Mouse (Mus musculus) heart, adult 2 months (tissue): ENCODE measurements around the gene Kirrel3. TPM values are rescaled to one million over a fixed set of nuclear protein-coding genes. Genes with fewer than 3 reads are reported as not detected.

Experiments
- DNase-seq, 2 experiments: peaks; one replicate each; pipeline ENCODE4 v3.0.0; 2021
- H3K27ac ChIP-seq: fragments of 200-600 bp; 2 replicates; pipeline ENCODE4 v1.8.1; 2022
- H3K27me3 ChIP-seq: fragments of 200-500 bp; 2 replicates; pipeline ENCODE4 v1.6.1; 2012; ENCODE audit warnings: mild to moderate bottlenecking, low read length, inconsistent platforms, mixed read lengths; ENCODE audit not compliant: control insufficient read depth, insufficient read depth
- H3K36me3 ChIP-seq: fragments of 200-500 bp; 2 replicates; pipeline ENCODE4 v1.6.1; 2012; ENCODE audit warnings: low read length, inconsistent platforms; ENCODE audit not compliant: control insufficient read depth, insufficient read depth
- H3K4me1 ChIP-seq: fragments of 200-500 bp; 2 replicates; pipeline ENCODE4 v1.6.1; 2011; ENCODE audit warnings: low read length; ENCODE audit not compliant: control insufficient read depth, insufficient read depth
- H3K4me3 ChIP-seq: fragments of 200-600 bp; 2 replicates; pipeline ENCODE4 v1.8.1; 2022
- H3K79me2 ChIP-seq: fragments of 200-500 bp; replicated peaks from 2 replicates; pipeline ENCODE4 v1.6.1; 2012; ENCODE audit warnings: mild to moderate bottlenecking, inconsistent platforms, low read length, moderate library complexity, mixed read lengths; ENCODE audit not compliant: control insufficient read depth, insufficient read depth
- H3K9ac ChIP-seq: fragments of 200-500 bp; 2 replicates; pipeline ENCODE4 v1.6.1; 2012; ENCODE audit warnings: low read depth, mild to moderate bottlenecking, control low read depth, inconsistent platforms, low read length, mixed read lengths
- CTCF ChIP-seq: fragments of 200-600 bp; IDR thresholded peaks from 2 replicates; pipeline ENCODE4 v1.8.1; 2022; ENCODE audit warnings: antibody characterized with exemption, mild to moderate bottlenecking, moderate library complexity
- EP300 ChIP-seq: fragments of 200-500 bp; IDR thresholded peaks from 2 replicates; pipeline ENCODE4 v1.6.1; 2011; ENCODE audit warnings: low read depth, low read length, control low read depth; ENCODE audit not compliant: insufficient read depth
- POLR2A ChIP-seq: fragments of 200-500 bp; IDR thresholded peaks from 2 replicates; pipeline ENCODE4 v1.6.1; 2011; ENCODE audit warnings: mild to moderate bottlenecking, low read depth, low read length, control low read depth; ENCODE audit not compliant: insufficient read depth
- WGBS: fragments of 180-500 bp; shearing (Covaris S2); methylation state at CpG from one replicate; pipeline ENCODE4 v1.1.7; 2018; 5-methylcytosine and 5-hydroxymethylcytosine counted together
- intact Hi-C: fragments of 180-260 bp; cut with DNase I; formaldehyde crosslinking; loops from one replicate; pipeline ENCODE4 v1.15.1; 2025
- polyA plus RNA-seq: library from polyadenylated mRNA; depleted of rRNA; stranded (reverse); fragments of >200 nt; gene quantifications from 2 replicates; pipeline ENCODE4 v1.2.3, GENCODE M21; 2012
- total RNA-seq, 2 experiments: library from RNA; stranded (reverse); gene quantifications; 2 replicates each; pipeline ENCODE4 v1.2.3; 2021

Gene Kirrel3
- total and polyA plus RNA-seq, 3 experiments, result 0.18 to 0.59 (median 0.57) TPM

- no peak for DNase-seq
- H3K4me3 ChIP-seq, result no peak overlapping the region
- H3K27ac ChIP-seq, result peak overlapping the region; percentile 72
- no peaks in the 10 kb centered on the region for H3K27me3 ChIP-seq
- 52% methylated on average over 14 of the region's 14 CpGs for WGBS
- TF ChIP-seq EP300 (no peak), POLR2A (no peak), CTCF (no peak)
- intact Hi-C loops, result no loop called here
- H3K4me1 ChIP-seq, result peaks cover 8% of the 10 kb centered on the region
- H3K36me3 ChIP-seq, result no peaks in the 10 kb centered on the region
- H3K79me2 ChIP-seq, result no peaks in the 10 kb centered on the region
- peak overlapping the region; percentile 34; the same call in 1 of the 2 replicates for H3K9ac ChIP-seq
Observed at GRCm38 (mm10) chr9:34961171-34961570, 475.5 kb downstream of the Kirrel3 start.

GRCm38 (mm10) chr9:34962251-34962650 is 476.6 kb downstream of the Kirrel3 start:
- 96% methylated on average over 4 of the region's 4 CpGs for WGBS
- no peak overlapping the region for H3K4me3 ChIP-seq
- no peak overlapping the region for H3K9ac ChIP-seq
- no peak for DNase-seq
- H3K79me2 ChIP-seq, result no peaks in the 10 kb centered on the region
- no peaks in the 10 kb centered on the region for H3K36me3 ChIP-seq
- intact Hi-C loops, result no loop called here
- no peak for TF ChIP-seq CTCF
- no peak for TF ChIP-seq POLR2A
- no peak for TF ChIP-seq EP300
- H3K27ac ChIP-seq, result no peak overlapping the region
- H3K27me3 ChIP-seq, result no peaks in the 10 kb centered on the region
- H3K4me1 ChIP-seq, result peaks cover 8% of the 10 kb centered on the region

GRCm38 (mm10) chr9:34963593-34963992 is 477.9 kb downstream of the Kirrel3 start:
- Histone ChIP-seq H3K79me2 (no peaks in the 10 kb centered on the region), H3K9ac (no peak overlapping the region), H3K36me3 (no peaks in the 10 kb centered on the region), H3K4me3 (no peak overlapping the region), H3K4me1 (peaks cover 8% of the 10 kb centered on the region), H3K27me3 (no peaks in the 10 kb centered on the region), H3K27ac (no peak overlapping the region)
- 46% methylated on average over 3 of the region's 3 CpGs for WGBS
- TF ChIP-seq POLR2A (no peak), EP300 (no peak), CTCF (no peak)
- DNase-seq, result no peak
- intact Hi-C loops, result no loop called here

GRCm38 (mm10) chr9:34964172-34965040 is 478.7 kb downstream of the Kirrel3 start:
- WGBS, result 87% methylated on average over 14 of the region's 14 CpGs
- Histone ChIP-seq H3K9ac (no peak overlapping the region), H3K27ac (no peak overlapping the region), H3K4me1 (peaks cover 8% of the 10 kb centered on the region), H3K36me3 (no peaks in the 10 kb centered on the region), H3K4me3 (no peak overlapping the region), H3K27me3 (no peaks in the 10 kb centered on the region), H3K79me2 (no peaks in the 10 kb centered on the region)
- TF ChIP-seq POLR2A (no peak), EP300 (no peak), CTCF (no peak)
- intact Hi-C loops, result no loop called here
- no peak for DNase-seq

- intact Hi-C loops, result no loop called here
- Histone ChIP-seq H3K27me3 (no peaks in the 10 kb centered on the region), H3K27ac (no peak overlapping the region), H3K4me3 (no peak overlapping the region), H3K9ac (no peak overlapping the region), H3K79me2 (no peaks in the 10 kb centered on the region), H3K4me1 (peaks cover 7% of the 10 kb centered on the region), H3K36me3 (no peaks in the 10 kb centered on the region)
- WGBS, result 56% methylated on average over 4 of the region's 4 CpGs
- DNase-seq, result no peak
- TF ChIP-seq CTCF, result no peak
- TF ChIP-seq POLR2A, result no peak
- TF ChIP-seq EP300, result no peak
Observed at GRCm38 (mm10) chr9:34965041-34965415, 479.3 kb downstream of the Kirrel3 start.

- H3K4me1 ChIP-seq, result peaks cover 3% of the 10 kb centered on the region
- H3K27me3 ChIP-seq, result no peaks in the 10 kb centered on the region
- H3K27ac ChIP-seq, result no peak overlapping the region
- 59% methylated on average over 6 of the region's 6 CpGs for WGBS
- no peaks in the 10 kb centered on the region for H3K36me3 ChIP-seq
- H3K9ac ChIP-seq, result no peak overlapping the region
- no peak for TF ChIP-seq EP300
- intact Hi-C loops, result no loop called here
- DNase-seq, result no peak
- H3K4me3 ChIP-seq, result no peak overlapping the region
- H3K79me2 ChIP-seq, result no peaks in the 10 kb centered on the region
Observed at GRCm38 (mm10) chr9:34967772-34968171, 482.1 kb downstream of the Kirrel3 start.
